Mouse (Mus musculus): ENCODE measurements around the gene Tcte1.

Tcte1 gene

GRCm38 (mm10) chr17:45515204-45515726 is 8.0 kb upstream of the Tcte1 start:
- DNase-seq = no peak

- no peak for DNase-seq
Measured at GRCm38 (mm10) chr17:45515806-45516205, 7.4 kb upstream of the Tcte1 start.

GRCm38 (mm10) chr17:45516488-45516887 is 6.7 kb upstream of the Tcte1 start:
- DNase-seq = peak; percentile 58

GRCm38 (mm10) chr17:45517135-45517534 is 6.1 kb upstream of the Tcte1 start:
- no peak for DNase-seq

- DNase-seq = no peak
Measured at GRCm38 (mm10) chr17:45517549-45518215, 5.6 kb upstream of the Tcte1 start.

GRCm38 (mm10) chr17:45518766-45519475 is 4.3 kb upstream of the Tcte1 start:
- no peak for DNase-seq

GRCm38 (mm10) chr17:45520136-45520535 is 3.1 kb upstream of the Tcte1 start:
- DNase-seq = no peak

GRCm38 (mm10) chr17:45524961-45525360 is 1.7 kb downstream of the Tcte1 start:
- DNase-seq = no peak

- DNase-seq = peak; percentile 79
Measured at GRCm38 (mm10) chr17:45526571-45526970, 3.3 kb downstream of the Tcte1 start.

- no peak for DNase-seq
Measured at GRCm38 (mm10) chr17:45530346-45530782, 7.1 kb downstream of the Tcte1 start.

- no peak for DNase-seq
Measured at GRCm38 (mm10) chr17:45532896-45533295, 9.7 kb downstream of the Tcte1 start.

GRCm38 (mm10) chr17:45536264-45536663 is 13.0 kb downstream of the Tcte1 start:
- no peak for DNase-seq

- no peak for DNase-seq
Measured at GRCm38 (mm10) chr17:45538394-45538793, 15.2 kb downstream of the Tcte1 start.

GRCm38 (mm10) chr17:45539664-45540063 is 16.4 kb downstream of the Tcte1 start:
- DNase-seq = no peak

- DNase-seq = no peak
Measured at GRCm38 (mm10) chr17:45542129-45542528, 18.9 kb downstream of the Tcte1 start.

- no peak for DNase-seq
Measured at GRCm38 (mm10) chr17:45542705-45543104, 19.5 kb downstream of the Tcte1 start.

GRCm38 (mm10) chr17:45543115-45543514 is 19.9 kb downstream of the Tcte1 start:
- no peak for DNase-seq

- no peak for DNase-seq
Measured at GRCm38 (mm10) chr17:45544001-45544872, 21.0 kb downstream of the Tcte1 start.

- DNase-seq = no peak
Measured at GRCm38 (mm10) chr17:45544873-45545277, 21.6 kb downstream of the Tcte1 start.

GRCm38 (mm10) chr17:45545278-45545961 is 22.2 kb downstream of the Tcte1 start:
- DNase-seq = no peak

- DNase-seq = no peak
Measured at GRCm38 (mm10) chr17:45546941-45547340, 23.7 kb downstream of the Tcte1 start.

GRCm38 (mm10) chr17:45547461-45548190 is 24.4 kb downstream of the Tcte1 start:
- DNase-seq = no peak
